Mouse (Mus musculus) heart, adult 8-10 months (tissue): ENCODE data around the gene Ifnl3. TPM values are rescaled to one million over a fixed set of nuclear protein-coding genes. Genes with fewer than 3 reads are reported as not detected.
"Not testable (repeated sequence)": the region's sequence is repeated elsewhere in the genome, so short reads cannot be mapped to it uniquely, and the experiment has no call there.

Experiments
- DNase-seq: peaks from one replicate; pipeline ENCODE4 v3.0.0; 2022; ENCODE audit warnings: low spot score
- total RNA-seq, 4 experiments: library from RNA; stranded (reverse); gene quantifications; 2 replicates each; pipeline ENCODE4 v1.2.4; 2022

Gene Ifnl3
- total RNA-seq: not detected

- DNase-seq: not testable (repeated sequence)
These were observed at the start of gene Ifnl3 for GRCm38 (mm10) chr7:28522536-28522935. Gene Ifnl3, plus strand, starts transcription at chr7:28522836.

- DNase-seq: no peak
These were observed 46.4 kb upstream of the Ifnl3 start for GRCm38 (mm10) chr7:28476191-28476590.

- DNase-seq: no peak
These were observed 45.3 kb upstream of the Ifnl3 start for GRCm38 (mm10) chr7:28477363-28477762.

- DNase-seq: no peak
These were observed 43.8 kb upstream of the Ifnl3 start for GRCm38 (mm10) chr7:28478854-28479253.

- DNase-seq: no peak
These were observed 39.8 kb upstream of the Ifnl3 start for GRCm38 (mm10) chr7:28482854-28483253.

- DNase-seq: no peak
These were observed 38.4 kb upstream of the Ifnl3 start for GRCm38 (mm10) chr7:28484192-28484591.

- no peak for DNase-seq
These were observed 34.6 kb upstream of the Ifnl3 start for GRCm38 (mm10) chr7:28488030-28488491.

- peak; percentile 8 for DNase-seq
These were observed 32.2 kb upstream of the Ifnl3 start for GRCm38 (mm10) chr7:28490410-28490809.

- DNase-seq: no peak
These were observed 31.7 kb upstream of the Ifnl3 start for GRCm38 (mm10) chr7:28490903-28491302.

- DNase-seq: no peak
These were observed 30.3 kb upstream of the Ifnl3 start for GRCm38 (mm10) chr7:28492310-28492709.

- no peak for DNase-seq
These were observed 27.2 kb upstream of the Ifnl3 start for GRCm38 (mm10) chr7:28495426-28495825.

- no peak for DNase-seq
These were observed 17.1 kb upstream of the Ifnl3 start for GRCm38 (mm10) chr7:28505585-28505984.

- not testable (repeated sequence) for DNase-seq
These were observed 13.5 kb upstream of the Ifnl3 start for GRCm38 (mm10) chr7:28509121-28509520.

- DNase-seq: not testable (repeated sequence)
These were observed 12.1 kb upstream of the Ifnl3 start, which contains the start of gene Ifnl2 for GRCm38 (mm10) chr7:28510405-28510974. Gene Ifnl2, minus strand, starts transcription at chr7:28510455.

GRCm38 (mm10) chr7:28511441-28511840 is 11.2 kb upstream of the Ifnl3 start:
- DNase-seq: no peak

- DNase-seq: peak; percentile 66
These were observed 5.5 kb downstream of the Ifnl3 start for GRCm38 (mm10) chr7:28527922-28528719.

- DNase-seq: no peak
These were observed 9.4 kb downstream of the Ifnl3 start for GRCm38 (mm10) chr7:28532005-28532404.

GRCm38 (mm10) chr7:28538886-28539285 is 16.2 kb downstream of the Ifnl3 start:
- not testable (repeated sequence) for DNase-seq

GRCm38 (mm10) chr7:28540526-28540925 is 17.9 kb downstream of the Ifnl3 start, which contains the start of gene Sycn:
Gene Sycn, plus strand, starts transcription at chr7:28540885.
- DNase-seq: no peak

GRCm38 (mm10) chr7:28544051-28544601 is 21.5 kb downstream of the Ifnl3 start:
- no peak for DNase-seq

GRCm38 (mm10) chr7:28545048-28545890 is 22.6 kb downstream of the Ifnl3 start:
- no peak for DNase-seq

GRCm38 (mm10) chr7:28545891-28546210 is 23.2 kb downstream of the Ifnl3 start:
- no peak for DNase-seq
